Mouse (Mus musculus) heart, postnatal 0 days (tissue): ENCODE results near the gene Smc5.

Source experiments
- CTCF ChIP-seq: IDR thresholded peaks from 2 replicates; pipeline ENCODE4 v1.5.1; 2016; ENCODE audit warnings: antibody characterized with exemption, control low read depth, low read depth
- EP300 ChIP-seq: IDR thresholded peaks from 2 replicates; pipeline ENCODE4 v1.6.1; 2016; ENCODE audit warnings: antibody characterized with exemption, low read depth

DNA sequence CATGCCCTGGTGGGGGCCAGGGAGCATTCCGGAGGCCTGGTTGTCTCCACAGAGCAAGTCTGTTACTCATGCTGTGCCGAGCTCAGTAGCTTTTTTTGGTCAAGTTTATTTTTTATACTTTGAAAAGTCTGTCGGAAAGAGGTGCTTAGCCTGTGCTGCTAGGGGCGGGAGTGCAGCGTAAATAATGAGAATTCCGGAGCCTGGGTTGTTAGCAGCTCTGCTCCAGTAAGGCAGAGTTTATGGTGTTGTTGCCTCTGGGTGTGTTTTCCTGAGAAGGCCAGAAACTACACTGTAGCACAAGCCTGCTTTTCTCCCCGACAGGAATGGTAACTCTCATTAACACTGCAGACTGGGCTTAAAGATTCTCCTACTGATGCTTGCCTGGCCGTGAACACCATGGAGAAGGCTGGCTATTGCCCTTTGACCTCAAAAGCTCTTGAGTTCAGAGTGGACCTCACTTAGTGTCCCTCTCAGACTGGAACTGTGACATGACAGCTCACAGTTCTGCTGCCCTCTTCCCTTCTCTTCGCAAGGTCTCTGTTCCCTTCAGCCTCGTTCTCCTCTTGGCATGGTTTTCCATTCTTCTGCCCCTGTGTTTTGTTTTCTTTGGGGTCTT lies 113.8 kb downstream of the Smc5 start:
- TF ChIP-seq CTCF: no peak
- no peak for TF ChIP-seq EP300
